Mouse (Mus musculus): ENCODE data around the gene Pax3.

Pax3 gene

DNA sequence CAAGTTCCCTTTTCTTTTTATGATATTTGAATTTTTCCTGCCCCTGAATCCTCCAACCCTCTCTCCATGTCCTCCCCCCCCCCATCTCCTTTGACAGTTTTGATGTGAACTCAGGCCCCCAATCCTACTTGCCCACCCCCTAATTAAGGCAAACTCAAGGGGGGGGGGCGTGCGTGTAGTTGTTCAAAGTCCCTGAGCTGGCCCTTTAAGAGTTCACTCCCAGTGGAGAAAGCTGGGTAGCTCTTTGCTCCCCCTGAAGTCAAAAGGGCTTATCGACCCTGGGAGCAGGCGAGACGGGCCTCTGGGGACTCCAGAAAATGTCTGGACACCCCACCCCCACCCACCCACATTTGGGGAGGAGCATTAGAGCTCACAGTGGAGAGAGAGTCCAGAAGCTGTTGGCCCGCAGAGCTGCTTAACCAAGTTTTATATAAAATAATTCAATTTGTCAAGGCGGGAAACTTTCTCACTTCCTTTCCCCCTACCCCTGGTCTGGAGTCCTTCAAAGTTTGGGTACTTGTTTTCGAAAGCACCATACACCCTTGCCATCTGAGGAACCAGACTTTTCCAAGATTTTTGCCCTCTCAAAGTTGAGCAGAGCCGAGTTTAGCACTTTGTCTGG, 1.5 kb upstream of the Pax3 start:
- DNase-seq = no peak

DNA sequence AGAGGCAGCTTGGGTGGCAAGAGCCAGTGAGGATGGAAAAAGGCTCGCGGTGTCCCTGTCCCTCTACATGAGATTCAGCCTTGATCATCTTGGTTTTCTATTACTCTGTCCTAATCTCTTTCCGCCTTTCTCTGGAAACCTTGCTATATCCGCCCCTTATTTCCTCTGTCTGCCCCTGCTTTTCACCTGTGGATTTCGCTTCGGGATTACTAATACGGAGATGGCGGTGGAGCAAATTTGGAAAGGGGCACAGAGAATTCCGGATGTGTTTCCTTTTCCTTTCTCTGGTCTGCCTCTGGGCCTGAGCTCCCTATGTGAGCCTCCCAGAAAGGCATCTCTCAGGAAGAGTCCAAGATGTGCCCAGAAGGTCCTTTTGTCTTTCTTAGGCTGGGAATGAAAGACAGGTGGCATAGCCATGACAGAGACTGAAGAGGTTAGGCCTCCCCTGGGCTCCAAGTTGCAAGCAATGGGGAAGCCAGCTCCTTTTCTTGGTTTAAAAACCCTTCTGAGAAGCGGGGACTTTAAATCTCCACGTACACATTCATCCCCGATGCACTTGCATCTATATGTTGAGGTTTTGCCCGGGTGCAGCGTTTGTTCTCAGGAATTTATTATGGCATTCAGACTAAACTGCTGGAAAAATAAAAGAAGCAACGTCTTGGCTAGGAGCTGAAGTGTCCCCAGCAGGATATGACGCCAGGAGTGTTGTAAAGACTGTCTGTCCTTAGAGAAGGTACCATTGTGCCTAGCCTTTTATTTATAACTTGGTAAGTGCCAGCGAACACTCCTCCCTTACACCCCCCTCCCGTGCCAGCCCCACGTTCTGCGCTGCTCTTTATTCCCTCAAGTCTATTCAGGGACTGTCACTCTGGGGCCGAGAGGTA, 659 bp upstream of the Pax3 start:
- DNase-seq = no peak

DNA sequence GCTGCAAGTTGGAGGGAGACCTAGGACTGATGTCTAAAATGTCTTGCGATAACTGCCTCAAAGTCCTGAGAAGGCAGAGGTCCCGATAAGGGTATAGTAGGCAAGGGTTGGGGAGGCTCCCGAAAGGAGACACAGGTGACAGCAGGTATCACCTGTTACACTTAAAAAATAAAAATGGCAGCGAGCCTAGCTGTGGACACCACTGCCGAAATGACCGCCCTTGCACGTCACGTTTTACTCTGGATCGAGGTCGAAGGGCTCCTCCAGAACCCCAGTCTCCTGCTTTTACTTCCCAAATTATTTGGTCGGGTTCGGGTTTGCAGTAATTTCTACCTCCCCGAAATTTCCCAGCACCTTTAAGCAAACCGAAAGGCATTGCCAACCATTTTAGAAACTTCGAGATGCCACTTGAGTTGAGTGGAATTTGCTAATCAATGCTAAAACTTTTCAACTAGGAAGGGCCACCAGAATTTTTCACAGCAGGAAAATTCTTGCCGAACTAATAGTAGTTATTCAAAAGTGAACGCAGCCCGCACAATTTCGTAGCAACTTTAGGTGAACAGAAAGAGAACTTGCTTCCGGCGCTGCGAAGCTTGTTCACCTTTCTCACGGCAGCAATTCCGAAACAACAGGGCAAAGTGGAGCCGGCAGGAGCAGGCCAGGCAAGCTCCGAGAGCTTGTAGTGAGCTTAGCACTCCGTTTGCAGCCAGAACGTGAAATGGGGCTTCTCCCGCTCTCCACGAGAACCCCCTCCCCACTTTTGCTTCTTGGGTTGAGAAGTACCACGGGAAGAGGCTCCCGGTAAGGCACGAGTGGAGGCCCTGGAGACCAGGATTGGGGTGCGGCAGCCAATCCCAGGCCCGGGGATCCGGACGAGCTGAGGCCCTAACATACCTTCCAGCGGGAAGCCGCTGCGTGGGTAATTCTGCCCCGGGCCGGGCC, 892 bp downstream of the Pax3 start:
- DNase-seq = no peak

DNA sequence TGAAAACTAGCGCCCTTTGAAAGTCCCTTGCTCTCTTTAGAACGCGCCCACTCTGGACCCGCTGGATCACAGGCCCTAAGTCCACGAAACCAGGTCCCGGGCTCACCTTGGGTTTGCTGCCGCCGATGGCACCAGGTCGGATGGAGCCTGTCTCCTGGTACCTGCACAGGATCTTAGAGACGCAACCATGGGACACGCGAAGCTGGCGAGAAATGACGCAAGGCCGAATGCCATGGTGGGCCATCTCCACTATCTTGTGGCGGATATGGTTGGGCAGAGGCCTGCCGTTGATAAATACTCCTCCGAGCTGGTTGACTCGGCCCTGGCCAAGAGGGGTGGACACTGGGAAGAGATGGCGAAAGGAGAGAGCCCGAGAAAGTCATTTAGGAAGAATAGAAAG, 1.8 kb downstream of the Pax3 start:
- DNase-seq = no peak

DNA sequence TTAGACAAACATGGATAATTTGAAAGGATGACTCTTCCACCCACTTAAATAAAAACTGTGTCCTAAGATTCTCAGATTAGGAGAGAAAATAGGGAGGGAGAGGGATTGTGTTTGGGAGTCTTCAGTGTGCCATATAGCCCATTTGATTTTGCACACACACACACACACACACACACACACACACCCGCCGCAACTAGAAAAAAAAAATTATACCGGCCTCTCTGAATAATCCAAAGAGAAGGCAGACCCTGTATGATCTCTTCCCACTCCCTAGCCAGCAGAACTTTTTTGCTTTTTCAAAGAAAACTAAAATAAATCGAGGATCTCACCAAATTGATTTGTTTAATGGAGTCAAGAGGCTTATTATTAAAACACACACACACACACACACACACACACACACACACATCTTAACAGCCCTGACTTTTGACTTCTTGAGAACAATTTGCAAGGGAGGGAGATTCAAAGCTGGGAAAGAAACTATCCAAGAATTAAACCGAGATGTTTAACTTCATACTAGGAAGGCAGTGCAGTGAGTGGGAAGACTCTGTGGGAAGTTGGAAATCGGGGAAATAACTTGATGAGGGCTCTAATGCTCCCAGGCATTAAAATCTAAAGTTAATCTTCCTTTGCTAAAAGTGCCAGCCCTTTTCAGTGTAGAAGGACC, 2.4 kb downstream of the Pax3 start:
- no peak for DNase-seq

DNA sequence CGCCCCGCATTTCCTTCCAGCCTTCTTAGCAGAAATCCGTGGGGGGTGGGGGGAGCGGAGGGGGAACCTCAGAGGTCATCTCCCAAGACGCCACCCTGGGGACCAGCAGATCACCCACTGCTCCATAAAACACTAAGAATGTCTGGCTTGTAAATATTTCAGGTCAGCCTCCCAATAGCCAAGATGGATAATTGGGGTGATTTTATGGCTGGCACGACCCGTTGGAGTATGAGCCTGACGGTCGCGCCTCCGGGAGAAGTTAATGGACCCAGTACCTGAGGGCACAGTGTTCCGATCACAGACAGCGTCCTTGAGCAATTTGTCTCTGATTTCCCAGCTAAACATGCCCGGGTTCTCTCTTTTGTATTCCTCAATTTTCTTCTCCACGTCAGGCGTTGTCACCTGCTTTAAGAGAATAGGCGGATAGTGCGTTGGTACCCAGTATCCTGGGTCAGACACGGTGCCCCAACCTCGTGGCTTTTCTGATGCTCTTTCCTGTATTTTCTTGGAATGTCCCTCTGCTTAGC, 3.4 kb downstream of the Pax3 start:
- no peak for DNase-seq

DNA sequence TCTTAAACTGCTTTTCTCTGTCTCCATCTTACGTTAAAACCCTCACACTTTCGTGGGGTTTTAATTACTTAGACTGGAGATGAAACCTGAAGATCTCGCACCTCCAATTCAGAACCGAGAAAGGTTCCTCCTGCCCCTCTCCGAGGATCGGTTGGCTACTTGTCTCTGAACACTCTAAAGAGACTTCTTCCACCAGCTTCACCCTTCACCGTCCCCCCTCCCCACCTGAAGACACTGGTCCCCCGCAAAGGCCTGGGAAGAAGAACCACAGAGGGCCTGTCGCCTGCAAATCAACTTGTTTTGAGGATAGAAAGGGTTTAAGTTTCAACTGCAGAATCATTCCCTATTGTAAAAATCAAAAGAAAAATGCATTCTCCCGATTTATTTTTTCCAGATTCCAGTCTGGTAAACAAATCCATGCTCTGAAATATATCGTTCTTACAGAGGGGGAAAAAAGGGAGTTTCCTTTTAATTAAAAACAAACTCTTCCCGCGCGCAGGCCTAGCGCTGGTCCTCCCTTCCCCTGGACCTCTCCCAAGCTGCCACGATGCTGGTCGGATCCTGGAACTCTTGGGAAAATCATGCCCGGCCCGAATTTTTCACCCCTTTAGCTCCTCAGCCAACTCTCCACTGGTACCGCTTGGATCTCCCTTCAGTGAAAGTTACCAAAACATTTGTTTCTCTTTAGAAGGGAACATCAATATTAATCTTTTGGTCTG, 4.0 kb downstream of the Pax3 start:
- DNase-seq = no peak

DNA sequence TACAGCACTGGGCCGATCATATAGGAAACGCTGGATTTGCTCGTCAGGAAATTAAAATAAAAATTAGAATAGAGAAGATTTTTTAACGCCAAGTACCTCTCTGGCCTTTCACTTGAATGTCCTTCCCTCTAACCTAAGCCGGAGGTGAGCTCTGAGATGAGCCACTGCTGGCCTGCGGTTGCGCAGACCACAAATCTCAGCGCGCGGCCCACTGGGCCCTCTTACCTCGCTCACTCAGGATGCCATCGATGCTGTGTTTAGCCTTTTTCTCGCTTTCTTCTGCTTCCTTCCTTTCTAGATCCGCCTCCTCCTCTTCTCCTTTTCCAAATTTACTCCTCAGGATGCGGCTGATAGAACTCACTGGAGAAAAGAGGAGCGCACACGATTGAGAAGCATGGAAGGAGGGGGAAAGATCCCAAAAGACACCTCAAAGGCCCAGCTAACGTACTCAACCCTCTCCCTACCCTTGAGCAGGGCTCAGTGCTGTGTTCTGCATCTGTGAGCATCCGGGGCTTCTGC, 4.7 kb downstream of the Pax3 start:
- DNase-seq = no peak

DNA sequence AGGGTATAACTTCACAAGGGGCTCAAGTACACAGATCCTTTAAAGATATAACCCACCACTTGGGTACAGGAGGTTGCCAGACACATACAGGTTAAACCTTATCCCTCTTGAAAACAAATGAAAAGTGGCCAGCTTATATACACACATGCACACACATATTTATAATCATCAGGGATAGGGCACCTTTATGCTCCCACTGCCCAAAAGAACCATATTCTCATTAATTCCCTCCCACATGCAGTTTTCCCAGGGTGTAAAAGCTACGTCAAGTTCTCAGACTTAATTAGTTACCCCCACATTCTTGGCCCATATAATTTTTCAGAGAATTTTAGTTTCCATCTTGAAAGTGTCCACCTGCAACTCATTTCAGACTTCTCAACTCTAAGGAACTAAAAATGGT, 5.2 kb downstream of the Pax3 start:
- no peak for DNase-seq

DNA sequence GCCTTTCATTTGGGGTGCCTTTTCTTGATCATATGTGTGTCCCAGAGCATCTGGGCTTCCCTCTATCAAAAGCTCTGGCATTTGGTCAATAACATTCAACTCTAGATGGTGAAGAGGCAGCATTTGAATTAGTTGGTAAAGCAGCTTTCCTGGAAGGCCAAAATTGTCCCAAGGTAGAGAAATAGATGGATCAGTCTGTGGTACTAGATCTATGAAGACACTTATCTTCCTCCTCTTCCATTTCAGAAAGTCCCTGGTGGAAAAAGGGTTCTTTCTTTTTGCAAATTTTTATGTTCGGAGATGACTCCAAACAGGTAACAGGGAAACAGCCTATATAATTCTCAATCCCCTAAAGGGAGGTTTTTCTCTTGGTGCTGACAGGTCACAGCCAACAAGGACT, 5.6 kb downstream of the Pax3 start:
- DNase-seq = no peak

DNA sequence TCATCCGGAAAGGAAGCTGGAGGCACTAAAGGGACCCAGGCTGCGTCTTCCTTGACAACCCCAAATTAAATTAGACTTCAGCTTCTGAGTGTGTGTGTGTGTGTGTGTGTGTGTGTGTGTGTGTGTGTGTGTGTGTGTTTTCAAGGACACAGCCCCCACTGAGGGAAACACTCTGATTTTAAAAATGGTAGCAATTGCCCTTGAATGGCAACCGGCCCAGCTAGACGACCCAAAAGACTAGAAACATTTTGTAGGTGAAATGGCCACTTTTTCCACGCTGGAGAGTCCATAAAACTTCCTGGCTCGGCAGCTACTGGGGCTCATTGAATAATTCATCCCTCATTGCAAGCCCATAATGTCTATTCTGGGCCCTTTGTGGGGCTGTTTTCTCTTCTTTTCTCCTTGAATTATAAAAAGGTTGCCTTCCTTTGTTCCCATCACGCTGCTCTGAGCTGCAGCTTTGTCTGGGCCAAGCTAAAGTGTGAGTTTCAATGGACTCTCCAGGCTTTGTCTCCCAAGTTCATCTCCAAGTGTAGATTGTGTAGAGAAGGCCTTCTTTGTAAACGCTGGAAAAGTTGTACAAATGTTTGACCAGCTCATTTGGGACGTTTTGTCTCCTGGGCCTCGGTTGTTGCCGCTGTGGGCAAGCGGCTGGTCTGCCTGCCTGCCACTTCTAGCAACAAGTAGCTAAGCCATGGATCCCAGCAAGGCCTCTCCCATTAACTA, 6.4 kb downstream of the Pax3 start:
- no peak for DNase-seq

DNA sequence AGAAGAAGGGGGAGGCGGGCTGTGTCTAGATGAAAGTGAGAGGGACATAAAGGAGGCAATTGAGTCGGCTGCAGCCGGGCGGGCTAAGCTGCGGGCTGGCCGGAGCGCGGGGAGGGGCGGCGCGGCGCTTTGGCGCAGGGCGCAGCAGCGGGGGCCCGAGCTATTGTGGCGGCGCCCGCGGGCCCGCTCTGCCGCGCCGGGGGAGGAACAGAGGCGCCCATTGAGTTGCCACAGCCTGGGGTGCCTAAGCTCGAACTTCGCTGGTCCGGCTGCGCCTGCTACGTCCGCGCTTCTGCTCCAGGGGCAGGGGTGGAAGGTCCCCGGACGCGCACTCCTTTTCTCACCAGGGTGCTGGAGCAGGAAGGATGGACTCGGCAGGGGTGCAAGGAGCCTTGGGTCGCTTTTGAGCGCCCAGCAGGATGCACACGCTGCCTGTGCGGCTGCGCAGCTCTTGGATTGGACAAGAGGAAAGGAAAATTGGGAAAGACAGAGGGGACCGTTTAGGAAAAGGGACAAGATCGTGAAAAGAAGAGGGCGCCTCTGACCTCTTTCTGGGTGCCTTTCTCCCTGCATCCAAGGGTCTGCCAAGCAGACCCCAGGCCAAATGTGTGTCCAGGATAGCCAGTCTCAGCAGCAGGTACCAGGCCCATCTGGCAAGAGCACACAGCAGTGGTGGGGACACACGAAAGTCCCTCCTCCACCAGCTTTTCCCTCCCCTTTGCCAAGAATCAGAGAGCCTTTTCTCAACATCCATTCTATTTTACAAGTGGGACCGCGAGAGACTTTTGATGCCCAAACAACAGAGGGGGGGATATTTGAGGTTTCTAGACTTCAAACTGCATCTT, 7.2 kb downstream of the Pax3 start:
- DNase-seq = no peak

DNA sequence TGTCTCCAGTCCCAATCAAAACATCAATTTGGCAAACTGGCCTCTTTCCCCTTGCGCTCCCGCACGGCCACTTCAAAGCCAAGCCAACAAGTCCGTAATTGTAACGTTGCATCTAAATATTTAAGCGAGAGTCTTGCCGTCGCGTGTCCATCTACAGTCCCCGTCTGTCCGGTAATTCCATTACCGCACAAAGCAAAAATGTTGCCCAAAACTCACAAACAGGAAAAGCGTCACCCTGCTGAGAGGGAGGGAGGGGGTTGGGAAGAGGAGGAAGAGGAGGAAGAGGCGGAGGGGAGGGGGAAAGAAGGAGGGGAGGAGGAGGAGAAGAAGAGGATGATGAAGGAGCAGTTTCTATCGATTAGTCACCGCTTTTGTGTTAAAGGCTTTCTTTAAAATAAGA, 7.9 kb downstream of the Pax3 start:
- no peak for DNase-seq

DNA sequence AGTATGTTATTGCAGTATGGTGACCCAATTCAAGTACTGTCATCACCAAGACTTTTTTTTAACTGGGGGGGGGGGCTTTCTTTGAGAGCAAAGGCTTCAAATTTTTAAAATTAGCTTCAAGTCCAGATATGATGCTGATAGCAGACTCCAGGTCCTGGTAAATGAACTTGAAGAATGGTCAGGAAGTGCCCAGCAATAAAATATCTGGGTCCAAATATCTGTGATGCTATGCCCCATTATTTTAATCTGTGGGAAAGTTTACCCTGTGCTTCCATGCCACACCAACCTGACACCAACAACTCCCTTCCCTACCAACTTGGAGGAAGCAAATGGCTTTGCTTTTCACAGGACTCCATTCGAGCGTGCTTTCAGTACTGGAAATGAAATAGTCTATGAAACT, 8.6 kb downstream of the Pax3 start:
- DNase-seq = no peak

DNA sequence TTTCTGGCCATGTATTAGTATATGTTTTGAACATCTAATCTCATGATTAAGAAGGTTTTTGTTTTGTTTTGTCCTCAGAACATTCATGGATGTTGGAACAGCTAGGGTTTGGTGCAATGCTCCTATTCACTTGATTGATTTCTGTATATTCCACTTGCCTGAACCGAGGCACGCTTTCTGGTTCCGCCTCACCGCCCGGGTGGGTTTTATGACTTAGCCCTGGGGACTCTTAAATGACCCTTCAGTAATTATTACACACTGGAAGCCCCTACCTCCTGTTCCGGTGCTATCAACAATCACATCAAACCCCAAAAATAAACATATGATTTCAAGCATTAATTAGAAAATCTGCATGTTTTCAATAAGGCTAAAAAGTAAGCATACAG, 9.2 kb downstream of the Pax3 start:
- no peak for DNase-seq

DNA sequence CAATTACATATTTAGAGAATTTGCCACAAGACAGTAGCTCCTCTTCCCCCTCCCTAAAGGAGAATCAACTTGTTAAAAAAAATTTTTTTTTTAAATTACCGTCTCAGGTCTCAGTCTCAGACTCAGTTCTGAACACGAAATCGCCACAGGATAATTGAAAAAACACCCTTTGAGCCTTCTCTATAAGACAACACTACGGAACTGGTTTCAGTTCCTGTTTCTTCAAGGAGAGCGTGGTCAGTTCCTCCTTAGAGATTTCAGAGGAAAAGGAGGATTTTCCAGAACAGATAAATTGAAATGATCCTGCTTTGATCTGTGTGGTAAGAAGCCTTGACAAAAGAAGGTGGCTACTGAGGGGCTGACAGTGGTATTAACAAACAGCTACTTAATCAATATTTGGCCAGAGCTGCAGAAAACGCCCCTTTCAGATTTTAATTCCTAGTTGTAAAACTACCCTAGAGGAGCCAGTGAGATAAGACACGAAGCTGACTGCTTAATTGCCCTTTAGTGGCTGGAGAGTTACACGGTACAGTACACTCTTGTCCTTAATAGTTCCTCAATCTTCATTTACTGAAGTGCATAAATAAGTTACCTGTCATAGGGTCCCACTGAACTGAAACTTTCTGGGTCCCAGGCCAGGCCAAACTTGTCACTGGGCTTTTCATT, 9.7 kb downstream of the Pax3 start:
- no peak for DNase-seq

DNA sequence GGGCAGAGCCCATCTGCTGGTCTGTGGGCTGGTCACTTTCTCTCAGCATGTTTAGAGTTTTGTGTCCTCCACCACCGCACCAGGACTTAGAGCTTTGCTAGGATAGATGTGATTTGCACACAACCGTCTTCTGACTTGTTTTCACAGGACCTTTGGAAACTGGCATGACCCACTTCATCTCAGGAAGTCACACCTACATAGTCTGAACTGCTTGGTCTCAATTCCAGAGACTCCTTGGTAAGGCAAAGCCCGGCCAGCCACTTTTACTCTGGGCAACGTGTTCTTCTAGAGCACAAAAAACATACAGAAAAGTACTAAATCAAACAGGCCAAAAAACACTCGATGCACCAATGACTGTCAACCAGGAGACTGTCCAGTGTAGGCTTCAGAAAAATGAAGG, 14.0 kb downstream of the Pax3 start:
- DNase-seq = no peak

DNA sequence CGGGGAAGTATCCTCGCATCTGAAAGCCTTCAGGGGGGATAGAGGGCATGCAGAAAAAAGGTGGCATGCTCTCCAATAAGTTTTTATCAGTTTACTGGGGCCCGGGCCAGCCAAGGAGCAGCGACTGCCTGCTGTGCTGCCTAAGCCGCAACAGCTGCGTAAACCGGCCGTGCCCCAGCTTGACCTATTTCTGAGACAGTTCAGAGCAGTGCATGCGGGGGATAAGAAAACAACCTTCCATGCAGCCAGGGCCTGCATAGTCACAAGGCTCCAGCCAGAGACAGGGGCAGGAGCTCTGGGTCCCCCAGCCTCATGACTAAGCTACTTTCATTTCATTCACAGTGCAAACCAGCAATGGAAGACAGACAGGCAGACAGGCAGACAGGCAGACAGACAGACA, 15.1 kb downstream of the Pax3 start:
- peak in 1 of 2 experiments; percentile 14 for DNase-seq

DNA sequence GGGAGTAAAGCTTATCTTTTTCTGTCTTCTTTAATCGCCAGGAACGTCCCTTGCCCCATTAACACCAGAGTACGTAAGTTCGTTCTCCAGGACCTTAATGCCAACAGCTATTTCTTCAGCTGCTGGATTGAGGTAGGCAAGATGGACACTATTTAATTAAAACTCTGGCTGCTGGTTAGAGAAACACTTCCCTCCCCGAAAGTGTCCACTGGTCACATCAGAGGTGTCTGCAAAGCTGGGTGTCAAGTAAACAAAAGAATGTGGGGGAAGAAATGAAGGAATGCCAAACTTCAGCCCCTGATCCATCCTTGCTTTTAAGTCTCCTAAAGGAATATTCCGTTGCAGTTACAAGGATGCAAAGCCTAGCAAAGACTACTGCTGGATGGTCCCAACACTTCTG, 24.6 kb downstream of the Pax3 start:
- no peak for DNase-seq

DNA sequence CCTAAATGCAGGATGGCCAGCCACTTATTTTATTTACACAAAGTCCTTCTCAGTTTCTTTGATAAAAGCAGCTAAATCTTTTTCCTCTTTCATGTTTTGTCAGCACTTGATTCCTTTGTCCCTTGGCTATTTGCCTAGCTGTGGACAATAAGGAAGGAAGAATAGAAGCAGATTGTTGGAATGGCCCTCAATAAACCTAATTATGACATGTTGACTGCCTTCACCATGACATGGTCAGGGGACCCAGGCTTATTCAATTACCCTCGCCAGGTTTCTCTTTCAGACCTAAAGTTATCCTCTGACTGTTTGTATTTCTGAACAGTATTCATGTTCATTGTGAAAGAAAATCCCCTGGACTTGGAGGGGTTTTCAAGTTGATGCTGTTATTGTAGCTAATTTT, 25.3 kb downstream of the Pax3 start:
- no peak for DNase-seq
